Mouse (Mus musculus) right cerebral cortex, postnatal 10 days (tissue): ENCODE results near the gene Sept9.
A peak's percentile ranks its signal among the peaks of the same experiment; 100 is the strongest.
"Not testable (repeated sequence)": the region's sequence is repeated elsewhere in the genome, so short reads cannot be mapped to it uniquely, and the experiment has no call there.

Source experiments
- DNase-seq, 2 experiments: peaks; one replicate each; pipeline ENCODE4 v3.0.0; 2021; ENCODE audit warnings: low spot score in 2 of 2

The Sept9 gene

GRCm38 (mm10) chr11:117325468-117326139 is 126.1 kb downstream of the Sept9 start:
- DNase-seq: no peak

GRCm38 (mm10) chr11:117326140-117326725 is 126.8 kb downstream of the Sept9 start:
- peak in 1 of 2 experiments; percentile 34 for DNase-seq

- peak; percentile 63 to 66 for DNase-seq
These were observed 127.6 kb downstream of the Sept9 start for GRCm38 (mm10) chr11:117326867-117327600.

- no peak for DNase-seq
These were observed 128.2 kb downstream of the Sept9 start for GRCm38 (mm10) chr11:117327633-117328032.

GRCm38 (mm10) chr11:117330076-117330950 is 130.9 kb downstream of the Sept9 start:
- DNase-seq: peak in 1 of 2 experiments; percentile 44

- DNase-seq: no peak
These were observed 131.4 kb downstream of the Sept9 start for GRCm38 (mm10) chr11:117330951-117331254.

- DNase-seq: peak; percentile 59 to 67
These were observed 132.1 kb downstream of the Sept9 start for GRCm38 (mm10) chr11:117331361-117332241.

GRCm38 (mm10) chr11:117332242-117333149 is 133.0 kb downstream of the Sept9 start:
- peak; percentile 89 to 90 for DNase-seq

GRCm38 (mm10) chr11:117333150-117333715 is 133.8 kb downstream of the Sept9 start:
- no peak for DNase-seq

GRCm38 (mm10) chr11:117334101-117334500 is 134.6 kb downstream of the Sept9 start:
- DNase-seq: no peak

GRCm38 (mm10) chr11:117335146-117335545 is 135.7 kb downstream of the Sept9 start:
- DNase-seq: no peak

GRCm38 (mm10) chr11:117336081-117336788 is 136.8 kb downstream of the Sept9 start:
- DNase-seq: no peak

- no peak for DNase-seq
These were observed 138.3 kb downstream of the Sept9 start for GRCm38 (mm10) chr11:117337749-117338148.

- peak; percentile 50 to 65 for DNase-seq
These were observed 139.0 kb downstream of the Sept9 start for GRCm38 (mm10) chr11:117338503-117338902.

GRCm38 (mm10) chr11:117339050-117339449 is 139.6 kb downstream of the Sept9 start:
- no peak for DNase-seq

- DNase-seq: peak; percentile 67 to 75
These were observed 141.8 kb downstream of the Sept9 start for GRCm38 (mm10) chr11:117341218-117341617.

- no peak for DNase-seq
These were observed 142.6 kb downstream of the Sept9 start for GRCm38 (mm10) chr11:117342076-117342475.

GRCm38 (mm10) chr11:117342490-117342889 is 143.0 kb downstream of the Sept9 start:
- not testable (repeated sequence) for DNase-seq

GRCm38 (mm10) chr11:117343800-117344199 is 144.3 kb downstream of the Sept9 start:
- no peak for DNase-seq
